Mouse (Mus musculus): ENCODE results near the gene Hadhb. TPM values are rescaled to one million over a fixed set of nuclear protein-coding genes. Genes with fewer than 3 reads are reported as not detected.

Hadhb gene
- polyA plus RNA-seq, 1 experiment from 2014 or later = 169 TPM

GRCm38 (mm10) chr5:30111126-30111525 lies 43.9 kb upstream of the Hadhb start:
- no peaks in the 10 kb centered on the region for H3K9me3 ChIP-seq (ENCODE audit: control insufficient read depth, low read length)
- H3K27ac ChIP-seq (ENCODE audit: low read depth) = 0 out of 2 replicates have a peak overlapping the region, but pooled peaks have one; percentile 16
- no peaks in the 10 kb centered on the region for H3K36me3 ChIP-seq (ENCODE audit: control insufficient read depth, insufficient read depth, low read length)
- H3K9ac ChIP-seq (ENCODE audit: low read length) = 0 out of 2 replicates have a peak overlapping the region, but pooled peaks have one; percentile 7
- DNase-seq (ENCODE audit: low spot score) (peak; percentile 82), ATAC-seq (replicated peaks; ENCODE audit: low FRiP score, low TSS enrichment, low read depth) (peak; percentile 28)
- peaks cover 26% of the 10 kb centered on the region for H3K4me1 ChIP-seq (replicated peaks; ENCODE audit: control insufficient read depth, insufficient read depth, low read length)
- 0 out of 2 replicates have a peak overlapping the region, but pooled peaks have one; percentile 8 for H3K4me3 ChIP-seq (ENCODE audit: low read depth, low read length)
- peaks cover 50% of the 10 kb centered on the region for H3K27me3 ChIP-seq (replicated peaks; ENCODE audit: control insufficient read depth, insufficient read depth, low read length)
- WGBS = 1% methylated on average over 18 of the region's 18 CpGs
- peak overlapping the region; percentile 47 for H3K4me2 ChIP-seq (ENCODE audit: low read length)

- no peak overlapping the region for H3K9ac ChIP-seq (ENCODE audit: low read length)
- H3K4me3 ChIP-seq (ENCODE audit: low read depth, low read length) = no peak overlapping the region
- no peak for ATAC-seq (replicated peaks; ENCODE audit: low FRiP score, low TSS enrichment, low read depth)
- no peaks in the 10 kb centered on the region for H3K9me3 ChIP-seq (ENCODE audit: control insufficient read depth, low read length)
- no peak for DNase-seq (ENCODE audit: low spot score)
- no peak overlapping the region for H3K27ac ChIP-seq (ENCODE audit: low read depth)
- peaks cover 26% of the 10 kb centered on the region for H3K4me1 ChIP-seq (replicated peaks; ENCODE audit: control insufficient read depth, insufficient read depth, low read length)
- H3K4me2 ChIP-seq (ENCODE audit: low read length) = no peak overlapping the region
- H3K36me3 ChIP-seq (ENCODE audit: control insufficient read depth, insufficient read depth, low read length) = no peaks in the 10 kb centered on the region
- peaks cover 44% of the 10 kb centered on the region for H3K27me3 ChIP-seq (replicated peaks; ENCODE audit: control insufficient read depth, insufficient read depth, low read length)
- WGBS = 74% methylated on average over 3 of the region's 3 CpGs
These were observed 43.3 kb upstream of the Hadhb start for GRCm38 (mm10) chr5:30111771-30112170.

GRCm38 (mm10) chr5:30112533-30113068 lies 42.4 kb upstream of the Hadhb start:
- H3K27me3 ChIP-seq (replicated peaks; ENCODE audit: control insufficient read depth, insufficient read depth, low read length) = peaks cover 36% of the 10 kb centered on the region
- no peaks in the 10 kb centered on the region for H3K9me3 ChIP-seq (ENCODE audit: control insufficient read depth, low read length)
- peaks cover 23% of the 10 kb centered on the region for H3K4me1 ChIP-seq (replicated peaks; ENCODE audit: control insufficient read depth, insufficient read depth, low read length)
- no peak for ATAC-seq (replicated peaks; ENCODE audit: low FRiP score, low TSS enrichment, low read depth)
- H3K9ac ChIP-seq (ENCODE audit: low read length) = no peak overlapping the region
- DNase-seq (ENCODE audit: low spot score) = no peak
- H3K4me2 ChIP-seq (ENCODE audit: low read length) = no peak overlapping the region
- 0 out of 2 replicates have a peak, but pooled peaks cover under 1% of the 10 kb centered on the region for H3K36me3 ChIP-seq (ENCODE audit: control insufficient read depth, insufficient read depth, low read length)
- H3K27ac ChIP-seq (ENCODE audit: low read depth) = no peak overlapping the region
- H3K4me3 ChIP-seq (ENCODE audit: low read depth, low read length) = no peak overlapping the region
- WGBS = 83% methylated on average over 3 of the region's 3 CpGs

- H3K27ac ChIP-seq (ENCODE audit: low read depth) = no peak overlapping the region
- H3K27me3 ChIP-seq (replicated peaks; ENCODE audit: control insufficient read depth, insufficient read depth, low read length) = peaks cover 32% of the 10 kb centered on the region
These were observed 40.9 kb upstream of the Hadhb start for GRCm38 (mm10) chr5:30113881-30114760.

GRCm38 (mm10) chr5:30114761-30115140 lies 40.3 kb upstream of the Hadhb start:
- DNase-seq (ENCODE audit: low spot score) = peak; percentile 74
- H3K4me2 ChIP-seq (ENCODE audit: low read length) = peak overlapping the region; percentile 95
- H3K27ac ChIP-seq (ENCODE audit: low read depth) = no peak overlapping the region
- peaks cover 32% of the 10 kb centered on the region for H3K27me3 ChIP-seq (replicated peaks; ENCODE audit: control insufficient read depth, insufficient read depth, low read length)
- H3K36me3 ChIP-seq (ENCODE audit: control insufficient read depth, insufficient read depth, low read length) = peaks cover 20% of the 10 kb centered on the region
- peak overlapping the region; percentile 53 for H3K9ac ChIP-seq (ENCODE audit: low read length)
- H3K4me1 ChIP-seq (replicated peaks; ENCODE audit: control insufficient read depth, insufficient read depth, low read length) = peaks cover 23% of the 10 kb centered on the region
- no peaks in the 10 kb centered on the region for H3K9me3 ChIP-seq (ENCODE audit: control insufficient read depth, low read length)
- no peak for ATAC-seq (replicated peaks; ENCODE audit: low FRiP score, low TSS enrichment, low read depth)
- WGBS = under 1% methylated on average over 28 of the region's 28 CpGs
- H3K4me3 ChIP-seq (ENCODE audit: low read depth, low read length) = peak overlapping the region; percentile 50

More at GRCm38 (mm10) chr5:30113881-30114760, 40.9 kb upstream of the Hadhb start:
- H3K36me3 ChIP-seq (ENCODE audit: control insufficient read depth, insufficient read depth, low read length) = peaks cover 14% of the 10 kb centered on the region
- DNase-seq (ENCODE audit: low spot score) = peak; percentile 89
- peak overlapping the region; percentile 53 for H3K9ac ChIP-seq (ENCODE audit: low read length)
- H3K4me3 ChIP-seq (ENCODE audit: low read depth, low read length) = peak overlapping the region; percentile 50
- H3K4me2 ChIP-seq (ENCODE audit: low read length) = peak overlapping the region; percentile 95
- peak; percentile 66 for ATAC-seq (replicated peaks; ENCODE audit: low FRiP score, low TSS enrichment, low read depth)
- peaks cover 23% of the 10 kb centered on the region for H3K4me1 ChIP-seq (replicated peaks; ENCODE audit: control insufficient read depth, insufficient read depth, low read length)
- H3K9me3 ChIP-seq (ENCODE audit: control insufficient read depth, low read length) = no peaks in the 10 kb centered on the region
- WGBS = under 1% methylated on average over 99 of the region's 103 CpGs

GRCm38 (mm10) chr5:30115718-30116117 lies 39.3 kb upstream of the Hadhb start:
- peaks cover 16% of the 10 kb centered on the region for H3K4me1 ChIP-seq (replicated peaks; ENCODE audit: control insufficient read depth, insufficient read depth, low read length)
- H3K4me2 ChIP-seq (ENCODE audit: low read length) = no peak overlapping the region
- H3K9ac ChIP-seq (ENCODE audit: low read length) = no peak overlapping the region
- no peaks in the 10 kb centered on the region for H3K9me3 ChIP-seq (ENCODE audit: control insufficient read depth, low read length)
- no peak for DNase-seq (ENCODE audit: low spot score)
- H3K27ac ChIP-seq (ENCODE audit: low read depth) = no peak overlapping the region
- no peak for ATAC-seq (replicated peaks; ENCODE audit: low FRiP score, low TSS enrichment, low read depth)
- H3K36me3 ChIP-seq (ENCODE audit: control insufficient read depth, insufficient read depth, low read length) = peaks cover 30% of the 10 kb centered on the region
- 23% methylated on average over 10 of the region's 10 CpGs for WGBS
- no peak overlapping the region for H3K4me3 ChIP-seq (ENCODE audit: low read depth, low read length)
- H3K27me3 ChIP-seq (replicated peaks; ENCODE audit: control insufficient read depth, insufficient read depth, low read length) = peaks cover 32% of the 10 kb centered on the region

GRCm38 (mm10) chr5:30118018-30118417 lies 37.0 kb upstream of the Hadhb start:
- Histone ChIP-seq H3K36me3 (ENCODE audit: control insufficient read depth, insufficient read depth, low read length) (peaks cover 53% of the 10 kb centered on the region), H3K27me3 (replicated peaks; ENCODE audit: control insufficient read depth, insufficient read depth, low read length) (peaks cover 24% of the 10 kb centered on the region), H3K9ac (ENCODE audit: low read length) (no peak overlapping the region), H3K4me2 (ENCODE audit: low read length) (no peak overlapping the region), H3K9me3 (ENCODE audit: control insufficient read depth, low read length) (no peaks in the 10 kb centered on the region), H3K4me3 (ENCODE audit: low read depth, low read length) (no peak overlapping the region), H3K4me1 (replicated peaks; ENCODE audit: control insufficient read depth, insufficient read depth, low read length) (peaks cover 6% of the 10 kb centered on the region; the same call in 1 of the 2 replicates), H3K27ac (ENCODE audit: low read depth) (no peak overlapping the region)
- ATAC-seq (replicated peaks; ENCODE audit: low FRiP score, low TSS enrichment, low read depth) = no peak
- 83% methylated on average over 1 of the region's 1 CpGs for WGBS
- no peak for DNase-seq (ENCODE audit: low spot score)

- Histone ChIP-seq H3K4me1 (replicated peaks; ENCODE audit: control insufficient read depth, insufficient read depth, low read length) (peaks cover 4% of the 10 kb centered on the region; the same call in 1 of the 2 replicates), H3K4me3 (ENCODE audit: low read depth, low read length) (no peak overlapping the region), H3K27ac (ENCODE audit: low read depth) (no peak overlapping the region), H3K27me3 (replicated peaks; ENCODE audit: control insufficient read depth, insufficient read depth, low read length) (peaks cover 14% of the 10 kb centered on the region), H3K9me3 (ENCODE audit: control insufficient read depth, low read length) (no peaks in the 10 kb centered on the region), H3K9ac (ENCODE audit: low read length) (no peak overlapping the region), H3K4me2 (ENCODE audit: low read length) (no peak overlapping the region), H3K36me3 (ENCODE audit: control insufficient read depth, insufficient read depth, low read length) (peaks cover 63% of the 10 kb centered on the region)
- 84% methylated on average over 6 of the region's 6 CpGs for WGBS
- DNase-seq (ENCODE audit: low spot score) (no peak), ATAC-seq (replicated peaks; ENCODE audit: low FRiP score, low TSS enrichment, low read depth) (no peak)
These were observed 35.9 kb upstream of the Hadhb start for GRCm38 (mm10) chr5:30119163-30119562.
